Mouse (Mus musculus) limb, embryonic 13.5 days (tissue): ENCODE measurements at regions not wholly inside any gene's neighbourhood (a gene's known extent, or its start where the extent isn't known, plus 50 kb on each side); places are given as distances from the start of the nearest gene placed in this dataset.
A peak's percentile ranks its signal among the peaks of the same experiment; 100 is the strongest.

Experiments
- ATAC-seq: fragments of 200-750 bp; cut with Nextera tagmentation; 2 replicates; pipeline ENCODE4 v1.8.0; 2017; ENCODE audit warnings: low read depth, moderate number of reproducible peaks, moderate TSS enrichment; ENCODE audit not compliant: low FRiP score
- H3K27ac ChIP-seq: fragments of 300-500 bp; sonication (generic); 2 replicates; pipeline ENCODE4 v1.5.1; 2015; ENCODE audit warnings: inconsistent platforms, mild to moderate bottlenecking, moderate library complexity
- H3K27me3 ChIP-seq: fragments of 300-500 bp; sonication (generic); 2 replicates; pipeline ENCODE4 v1.6.1; 2015; ENCODE audit warnings: mild to moderate bottlenecking, inconsistent platforms
- H3K36me3 ChIP-seq: fragments of 300-500 bp; sonication (generic); 2 replicates; pipeline ENCODE4 v1.6.1; 2015; ENCODE audit warnings: inconsistent platforms, mild to moderate bottlenecking, moderate library complexity
- H3K4me1 ChIP-seq: fragments of 300-500 bp; sonication (generic); 2 replicates; pipeline ENCODE4 v1.6.1; 2015; ENCODE audit warnings: inconsistent platforms
- H3K4me2 ChIP-seq: fragments of 300-500 bp; sonication (generic); replicated peaks from 2 replicates; pipeline ENCODE4 v1.6.1; 2015; ENCODE audit warnings: inconsistent platforms, mild to moderate bottlenecking, moderate library complexity
- H3K4me3 ChIP-seq: fragments of 300-500 bp; sonication (generic); 2 replicates; pipeline ENCODE4 v1.5.1; 2015; ENCODE audit warnings: moderate library complexity, mild to moderate bottlenecking, inconsistent platforms
- H3K9ac ChIP-seq: fragments of 300-500 bp; sonication (generic); 2 replicates; pipeline ENCODE4 v1.6.1; 2015; ENCODE audit warnings: mild to moderate bottlenecking, inconsistent platforms
- H3K9me3 ChIP-seq: fragments of 300-500 bp; sonication (generic); 2 replicates; pipeline ENCODE4 v1.6.1; 2016; ENCODE audit warnings: inconsistent platforms
- WGBS: fragments of 180-500 bp; shearing (Covaris S2); methylation state at CpG from one replicate; pipeline ENCODE4 v1.1.7; 2015; 5-methylcytosine and 5-hydroxymethylcytosine counted together

DNA sequence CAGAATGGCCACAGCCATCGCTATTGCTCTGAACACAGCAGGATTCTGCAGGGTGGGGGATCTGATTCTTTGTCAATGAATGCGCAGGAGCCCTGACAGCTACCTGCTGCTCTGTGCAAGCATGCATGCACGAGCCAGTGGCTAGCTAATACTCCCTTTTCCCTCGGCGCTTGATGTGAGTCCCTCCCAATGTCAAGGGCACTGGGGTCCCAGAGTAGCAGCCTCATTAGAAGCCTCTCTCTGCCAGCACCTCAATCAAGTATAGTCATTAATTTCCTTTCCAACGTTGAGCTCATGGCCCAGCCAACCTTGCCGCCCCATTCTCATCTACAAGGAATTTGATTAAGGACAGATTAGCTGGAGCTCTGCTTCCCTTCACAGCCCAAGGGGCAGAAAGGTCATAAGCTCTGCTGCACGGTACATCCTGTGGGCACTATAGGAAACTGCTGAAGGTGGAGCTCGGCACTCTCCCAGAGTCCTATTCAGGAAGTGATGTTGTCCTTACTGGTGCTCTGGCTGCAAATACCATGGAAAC is 190.2 kb upstream of the Cops8 start:
- Histone ChIP-seq H3K4me3 (no peak overlapping the region), H3K9me3 (no peaks in the 10 kb centered on the region; the same call in 1 of the 2 replicates), H3K4me1 (no peaks in the 10 kb centered on the region), H3K9ac (no peak overlapping the region), H3K4me2 (no peak overlapping the region), H3K27me3 (no peaks in the 10 kb centered on the region), H3K36me3 (no peaks in the 10 kb centered on the region), H3K27ac (no peak overlapping the region)
- no peak for ATAC-seq
- 52% methylated on average over 9 of the region's 9 CpGs for WGBS

DNA sequence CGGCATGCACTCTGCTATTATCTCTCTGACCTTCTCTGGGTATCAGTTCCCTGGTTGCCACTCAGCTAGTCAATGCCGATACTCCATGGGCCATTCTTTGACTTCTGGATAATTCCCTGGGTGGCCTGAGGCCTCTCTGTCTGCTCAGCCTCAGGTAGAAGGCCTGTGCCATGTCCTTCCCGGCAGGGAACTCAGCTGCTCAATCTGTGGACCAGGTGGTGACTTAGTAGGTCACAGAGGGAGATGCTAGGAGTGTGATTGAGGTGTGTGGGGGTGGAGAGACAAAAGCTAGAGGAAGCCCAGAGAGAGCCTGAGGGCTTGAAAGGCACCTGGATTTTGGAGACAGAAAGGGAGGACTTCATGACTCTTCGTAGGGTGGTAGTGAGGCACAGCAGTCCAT is 188.0 kb upstream of the Cops8 start:
- H3K4me1 ChIP-seq, result no peaks in the 10 kb centered on the region
- no peak overlapping the region for H3K4me2 ChIP-seq
- no peaks in the 10 kb centered on the region; the same call in 1 of the 2 replicates for H3K9me3 ChIP-seq
- no peaks in the 10 kb centered on the region for H3K27me3 ChIP-seq
- H3K36me3 ChIP-seq, result no peaks in the 10 kb centered on the region
- no peak overlapping the region for H3K4me3 ChIP-seq
- WGBS, result 82% methylated on average over 4 of the region's 4 CpGs
- H3K27ac ChIP-seq, result no peak overlapping the region
- H3K9ac ChIP-seq, result no peak overlapping the region
- no peak for ATAC-seq

DNA sequence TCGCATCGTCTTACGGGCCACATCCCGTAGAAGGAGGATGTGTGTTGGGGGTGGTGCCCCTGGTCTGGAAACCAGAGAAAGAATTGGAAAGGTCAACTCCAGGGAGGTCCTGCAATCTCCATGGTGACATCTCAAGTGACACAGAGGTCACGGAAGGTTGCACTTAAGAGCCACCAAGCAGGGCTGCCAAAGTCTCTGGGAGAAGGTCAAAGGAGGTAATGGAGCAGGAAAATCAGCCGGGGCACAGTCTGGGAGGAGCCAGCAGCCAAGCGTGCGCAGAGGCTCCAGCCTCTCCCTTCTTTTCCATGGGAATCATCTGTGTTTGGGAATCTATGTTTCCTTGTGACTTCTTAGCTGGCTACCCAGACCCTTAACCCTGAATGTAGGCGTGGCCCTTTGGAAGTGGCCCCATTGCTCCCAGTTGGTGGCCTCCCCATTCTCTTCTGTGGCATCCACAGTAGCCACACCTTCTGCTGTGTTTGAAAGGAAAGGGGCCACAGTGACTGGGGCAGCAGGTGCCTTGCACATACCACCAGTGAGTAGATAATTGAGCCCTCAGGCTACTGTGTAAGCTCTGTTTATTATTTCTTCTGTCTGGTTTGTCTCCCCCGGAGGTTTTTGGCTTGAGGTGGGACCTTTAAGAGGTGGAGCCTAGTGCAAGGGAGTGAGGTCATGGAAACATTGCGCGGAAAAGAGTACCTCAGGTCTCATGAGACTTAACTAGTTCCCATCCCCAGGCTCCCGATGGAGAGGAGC is 178.5 kb upstream of the Cops8 start:
- Histone ChIP-seq H3K27me3 (no peaks in the 10 kb centered on the region), H3K36me3 (no peaks in the 10 kb centered on the region), H3K4me1 (peaks cover 20% of the 10 kb centered on the region), H3K4me2 (no peak overlapping the region), H3K9me3 (no peaks in the 10 kb centered on the region), H3K9ac (no peak overlapping the region), H3K4me3 (no peak overlapping the region), H3K27ac (no peak overlapping the region)
- no peak for ATAC-seq
- WGBS, result 49% methylated on average over 13 of the region's 13 CpGs

GRCm38 (mm10) chr1:90428334-90428733 is 174.4 kb upstream of the Cops8 start:
- WGBS, result 94% methylated on average over 6 of the region's 6 CpGs
- Histone ChIP-seq H3K27me3 (no peaks in the 10 kb centered on the region), H3K4me2 (no peak overlapping the region), H3K9ac (no peak overlapping the region), H3K4me3 (no peak overlapping the region), H3K27ac (no peak overlapping the region), H3K36me3 (no peaks in the 10 kb centered on the region), H3K9me3 (no peaks in the 10 kb centered on the region), H3K4me1 (peaks cover 36% of the 10 kb centered on the region)
- no peak for ATAC-seq

DNA sequence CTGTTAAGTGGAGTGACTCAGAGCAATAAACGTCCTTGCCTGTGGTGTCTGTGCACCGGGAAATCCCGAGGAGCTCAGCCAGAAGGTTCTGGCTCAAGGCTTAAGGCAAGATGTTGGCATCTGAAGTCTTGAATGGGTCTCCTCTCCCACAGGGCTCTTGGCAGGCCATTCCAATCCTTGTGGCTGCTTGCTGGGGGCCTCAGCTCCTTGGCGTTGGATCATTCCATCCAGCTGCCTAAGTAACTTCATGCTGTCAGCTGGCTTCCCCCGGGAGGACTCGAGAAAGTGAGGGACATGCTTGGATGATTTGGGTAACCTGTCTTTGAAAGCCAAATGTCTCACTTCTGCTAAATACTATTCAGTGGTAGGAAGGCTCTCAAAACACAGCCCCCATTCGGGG is 174.0 kb upstream of the Cops8 start:
- Histone ChIP-seq H3K36me3 (no peaks in the 10 kb centered on the region), H3K4me2 (no peak overlapping the region), H3K27me3 (no peaks in the 10 kb centered on the region), H3K27ac (no peak overlapping the region), H3K4me1 (peaks cover 40% of the 10 kb centered on the region), H3K4me3 (no peak overlapping the region), H3K9me3 (no peaks in the 10 kb centered on the region), H3K9ac (no peak overlapping the region)
- 73% methylated on average over 7 of the region's 7 CpGs for WGBS
- ATAC-seq, result no peak

DNA sequence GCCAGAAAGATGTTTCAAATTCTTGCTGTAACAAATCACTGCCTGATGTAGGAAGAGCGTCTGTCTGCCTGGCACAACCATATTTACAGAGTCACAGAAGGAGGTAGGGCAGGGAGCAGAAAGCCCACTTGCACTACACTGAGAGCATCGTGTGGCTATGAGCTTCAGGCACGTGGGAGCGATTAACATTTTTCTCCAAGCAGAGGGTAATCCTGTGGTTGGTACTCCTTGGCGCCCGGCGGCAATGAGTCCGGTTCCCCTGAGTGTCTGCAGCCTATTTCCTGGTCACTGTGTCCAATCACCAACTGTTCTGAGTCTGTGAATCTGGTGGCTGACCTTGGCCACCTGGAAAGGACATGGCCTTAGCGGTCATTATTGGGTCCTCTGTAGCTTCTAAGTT is 172.3 kb upstream of the Cops8 start:
- ATAC-seq, result no peak
- H3K27ac ChIP-seq, result no peak overlapping the region; the same call in 1 of the 2 replicates
- WGBS, result 38% methylated on average over 9 of the region's 9 CpGs
- H3K9me3 ChIP-seq, result no peaks in the 10 kb centered on the region
- H3K27me3 ChIP-seq, result no peaks in the 10 kb centered on the region
- H3K4me2 ChIP-seq, result no peak overlapping the region
- H3K4me1 ChIP-seq, result peaks cover 50% of the 10 kb centered on the region
- H3K4me3 ChIP-seq, result no peak overlapping the region
- H3K9ac ChIP-seq, result no peak overlapping the region
- no peaks in the 10 kb centered on the region for H3K36me3 ChIP-seq

DNA sequence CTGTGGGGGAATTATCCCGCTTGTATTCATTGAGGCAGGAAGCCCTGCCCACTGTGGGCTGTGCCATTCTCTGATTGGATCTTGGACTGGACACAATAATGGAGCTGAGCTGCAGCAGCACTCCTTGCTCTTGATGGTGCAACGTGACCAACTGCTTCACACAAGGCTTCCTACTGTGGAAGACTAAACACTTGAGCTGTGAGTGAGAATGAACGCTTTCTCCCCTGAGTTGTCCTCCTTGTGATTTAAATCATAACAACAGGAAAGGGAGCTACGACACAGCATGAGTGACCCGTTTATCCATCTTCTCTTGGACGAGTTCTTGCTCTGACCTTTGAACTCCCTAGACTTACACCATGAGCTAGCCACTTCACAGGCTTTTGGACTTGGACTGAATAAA is 171.0 kb upstream of the Cops8 start:
- no peak for ATAC-seq
- peaks cover 53% of the 10 kb centered on the region for H3K4me1 ChIP-seq
- no peak overlapping the region for H3K9ac ChIP-seq

GRCm38 (mm10) chr1:90433911-90434310 is 168.9 kb upstream of the Cops8 start:
- H3K4me2 ChIP-seq, result no peak overlapping the region; the same call in 1 of the 2 replicates
- peaks cover 41% of the 10 kb centered on the region for H3K4me1 ChIP-seq
- H3K36me3 ChIP-seq, result no peaks in the 10 kb centered on the region
- WGBS, result 15% methylated on average over 5 of the region's 5 CpGs
- H3K27ac ChIP-seq, result peak overlapping the region; percentile 56
- no peak for ATAC-seq
- H3K27me3 ChIP-seq, result no peaks in the 10 kb centered on the region
- H3K9me3 ChIP-seq, result no peaks in the 10 kb centered on the region
- no peak overlapping the region for H3K9ac ChIP-seq
- no peak overlapping the region for H3K4me3 ChIP-seq

More for the DNA sequence above, 171.0 kb upstream of the Cops8 start:
- no peak overlapping the region for H3K27ac ChIP-seq
- H3K4me2 ChIP-seq, result no peak overlapping the region
- no peaks in the 10 kb centered on the region for H3K27me3 ChIP-seq
- H3K9me3 ChIP-seq, result no peaks in the 10 kb centered on the region
- WGBS, result 71% methylated on average over 6 of the region's 6 CpGs
- no peaks in the 10 kb centered on the region for H3K36me3 ChIP-seq
- no peak overlapping the region for H3K4me3 ChIP-seq

DNA sequence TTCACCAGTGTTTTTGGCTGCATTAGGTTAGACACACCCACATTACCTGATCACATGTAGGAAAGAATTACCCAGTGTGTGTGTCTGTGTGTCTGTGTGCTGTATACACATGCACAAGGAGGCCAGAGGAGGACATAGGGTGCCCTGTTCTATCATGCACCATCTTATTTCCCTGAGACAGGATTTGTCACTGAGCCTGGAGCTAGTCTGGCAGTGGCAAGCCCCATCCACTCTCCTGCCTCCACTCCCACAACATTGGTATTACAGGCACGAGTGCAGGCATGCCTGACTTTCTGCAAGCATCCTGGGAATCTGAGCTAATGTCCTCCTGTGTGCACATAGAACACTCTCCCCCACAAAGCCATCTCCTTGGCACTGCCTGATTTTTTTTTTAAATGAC is 162.1 kb upstream of the Cops8 start:
- ATAC-seq, result no peak
- H3K9me3 ChIP-seq, result no peaks in the 10 kb centered on the region
- H3K9ac ChIP-seq, result no peak overlapping the region
- H3K4me1 ChIP-seq, result peaks cover 47% of the 10 kb centered on the region
- peak overlapping the region; percentile 10; the same call in 1 of the 2 replicates for H3K27ac ChIP-seq
- no peak overlapping the region for H3K4me2 ChIP-seq
- WGBS, result 13% methylated on average over 1 of the region's 1 CpGs
- H3K27me3 ChIP-seq, result 0 out of 2 replicates have a peak, but pooled peaks cover 3% of the 10 kb centered on the region
- H3K4me3 ChIP-seq, result no peak overlapping the region
- H3K36me3 ChIP-seq, result no peaks in the 10 kb centered on the region

- H3K27me3 ChIP-seq, result 0 out of 2 replicates have a peak, but pooled peaks cover 3% of the 10 kb centered on the region
- no peak overlapping the region for H3K9ac ChIP-seq
- no peak overlapping the region for H3K4me2 ChIP-seq
- 33% methylated on average over 10 of the region's 10 CpGs for WGBS
- H3K4me1 ChIP-seq, result peaks cover 46% of the 10 kb centered on the region
- no peaks in the 10 kb centered on the region for H3K9me3 ChIP-seq
- ATAC-seq, result peak; percentile 36; the same call in 1 of the 2 replicates
- H3K4me3 ChIP-seq, result no peak overlapping the region
- H3K36me3 ChIP-seq, result no peaks in the 10 kb centered on the region
- 0 out of 2 replicates have a peak overlapping the region, but pooled peaks have one; percentile 28 for H3K27ac ChIP-seq
These were observed 161.5 kb upstream of the Cops8 start for GRCm38 (mm10) chr1:90441134-90441868.

GRCm38 (mm10) chr1:90442250-90443240 is 160.2 kb upstream of the Cops8 start:
- H3K9ac ChIP-seq, result no peak overlapping the region
- peaks cover 46% of the 10 kb centered on the region for H3K4me1 ChIP-seq
- no peak overlapping the region for H3K4me3 ChIP-seq
- ATAC-seq, result no peak; the same call in 1 of the 2 replicates
- no peaks in the 10 kb centered on the region for H3K9me3 ChIP-seq
- peak overlapping the region; percentile 67 for H3K27ac ChIP-seq
- no peak overlapping the region for H3K4me2 ChIP-seq
- WGBS, result 41% methylated on average over 19 of the region's 19 CpGs
- 0 out of 2 replicates have a peak, but pooled peaks cover 3% of the 10 kb centered on the region for H3K27me3 ChIP-seq
- no peaks in the 10 kb centered on the region for H3K36me3 ChIP-seq
